Mouse (Mus musculus) c-Kit-positive CD71-negative TER-119-negative erythroid progenitor cells, embryonic 14.5 days (primary cell): Measurements from ENCODE around the gene Ubash3a.
"Not testable (repeated sequence)": the region's sequence is repeated elsewhere in the genome, so short reads cannot be mapped to it uniquely, and the experiment has no call there.

Experiments used
- DNase-seq: peaks from one replicate; pipeline ENCODE4 v3.0.0-alpha.2; 2013; ENCODE audit warnings: low read depth

Ubash3a gene

DNA sequence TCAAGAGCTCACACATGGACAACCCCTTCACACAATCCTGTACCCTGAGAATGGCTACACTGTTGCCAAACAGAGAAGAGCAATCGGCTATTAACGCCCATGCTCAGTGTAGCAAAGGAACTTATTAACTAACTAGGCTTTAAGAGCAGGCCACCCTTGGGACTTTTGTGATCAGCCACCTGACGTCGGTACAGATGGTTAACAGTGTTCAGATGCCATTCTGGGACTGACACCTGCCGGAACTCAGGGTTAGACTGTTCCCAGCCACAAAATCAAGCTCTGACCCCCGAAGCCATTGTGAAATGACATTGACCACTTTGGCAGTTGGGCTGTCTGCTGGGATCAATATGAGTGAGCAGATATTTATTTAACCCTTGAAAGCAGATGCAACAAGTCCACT, 53.7 kb downstream of the Ubash3a start:
- DNase-seq, result no peak

DNA sequence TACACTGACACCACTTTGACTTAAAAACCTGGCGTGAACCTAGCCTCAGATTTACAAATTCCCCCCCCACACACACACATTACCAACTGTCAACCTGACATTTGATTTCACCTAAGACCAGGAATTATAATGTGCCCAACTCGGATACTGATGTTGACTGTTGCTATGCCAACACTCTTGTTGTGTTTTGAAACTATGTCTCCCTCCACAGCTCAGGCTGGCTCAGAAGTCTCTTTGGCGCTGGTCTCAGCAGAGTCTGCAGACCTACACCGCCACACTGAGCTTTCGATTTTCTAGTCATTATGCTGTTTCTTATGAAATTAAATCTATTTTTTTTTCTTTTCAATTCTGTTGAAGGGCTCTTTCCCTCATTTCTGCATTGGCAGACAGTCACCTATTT, 55.0 kb downstream of the Ubash3a start:
- no peak for DNase-seq

GRCm38 (mm10) chr17:31263770-31264169, 56.1 kb downstream of the Ubash3a start:
- no peak for DNase-seq

- no peak for DNase-seq
Measured at GRCm38 (mm10) chr17:31264372-31264771, 56.7 kb downstream of the Ubash3a start.

GRCm38 (mm10) chr17:31265171-31265572, 57.5 kb downstream of the Ubash3a start:
- DNase-seq, result no peak

DNA sequence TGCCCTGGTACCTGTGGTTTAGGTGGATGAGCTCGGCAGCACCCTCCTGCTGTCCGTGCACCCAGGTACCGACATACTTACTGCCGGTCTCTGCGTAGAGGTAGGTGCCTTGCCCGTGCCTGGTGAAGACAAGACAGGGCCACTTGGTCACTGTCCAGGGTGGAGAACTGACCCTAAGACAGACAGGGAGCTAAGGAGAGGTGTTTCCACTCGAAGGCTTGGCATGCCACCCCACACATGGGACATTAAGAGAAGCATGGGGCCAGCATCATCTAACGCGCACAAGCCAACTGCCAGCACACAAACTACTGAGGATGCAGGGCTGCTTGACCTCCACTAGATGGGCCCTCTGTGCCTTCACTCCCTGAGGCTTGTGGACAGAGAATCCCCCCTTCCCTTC, 58.2 kb downstream of the Ubash3a start:
- no peak for DNase-seq

DNA sequence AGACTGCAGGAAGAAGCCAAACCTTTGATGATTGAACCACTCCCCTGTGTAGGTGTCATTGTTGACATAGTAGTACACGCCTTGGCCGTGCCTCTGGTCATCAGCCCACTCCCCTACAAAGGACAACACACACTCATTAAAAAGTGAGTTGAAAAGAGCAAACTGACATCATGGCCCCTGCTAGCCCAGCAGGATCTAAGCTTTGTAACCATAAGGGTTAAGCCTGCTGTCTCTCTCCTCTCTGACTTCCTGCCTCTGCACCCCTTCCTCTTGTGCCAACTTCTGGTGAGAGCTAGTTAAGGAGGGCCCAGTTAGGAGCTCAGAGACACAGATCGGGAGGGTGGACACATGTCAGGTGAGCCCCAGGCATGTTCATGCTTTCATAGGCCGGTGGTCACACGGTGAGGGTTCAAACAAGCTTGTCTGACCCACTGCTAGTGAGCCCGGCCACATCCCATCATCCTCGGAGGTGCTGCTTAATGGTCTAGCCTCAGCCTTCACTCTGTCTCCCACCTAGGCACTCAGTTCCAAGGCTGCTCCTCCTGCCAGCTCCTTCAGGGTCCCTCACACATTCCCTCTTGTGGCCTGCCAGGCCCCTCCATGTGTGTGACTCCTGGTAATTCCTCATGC, 58.8 kb downstream of the Ubash3a start:
- DNase-seq, result no peak

- no peak for DNase-seq
Measured at GRCm38 (mm10) chr17:31267138-31267537, 59.5 kb downstream of the Ubash3a start.

DNA sequence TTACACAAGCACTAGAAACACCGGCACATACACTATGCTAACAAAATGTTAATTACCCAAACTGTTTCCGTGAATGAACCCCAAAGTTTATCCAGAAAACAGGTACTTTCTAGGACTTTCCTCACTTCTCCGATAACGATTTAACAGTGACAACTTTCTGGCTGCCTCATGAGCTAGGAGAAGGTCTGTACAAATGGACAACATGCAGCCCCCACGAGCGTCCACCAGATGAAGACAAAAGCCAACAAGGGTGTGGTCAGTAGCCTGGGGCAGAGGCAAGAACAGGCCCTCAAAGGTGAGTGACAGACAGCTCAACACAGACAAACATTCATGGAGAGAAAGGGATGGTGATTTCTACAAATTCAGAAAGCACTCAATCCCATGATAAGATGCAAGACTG, 59.9 kb downstream of the Ubash3a start:
- no peak for DNase-seq

DNA sequence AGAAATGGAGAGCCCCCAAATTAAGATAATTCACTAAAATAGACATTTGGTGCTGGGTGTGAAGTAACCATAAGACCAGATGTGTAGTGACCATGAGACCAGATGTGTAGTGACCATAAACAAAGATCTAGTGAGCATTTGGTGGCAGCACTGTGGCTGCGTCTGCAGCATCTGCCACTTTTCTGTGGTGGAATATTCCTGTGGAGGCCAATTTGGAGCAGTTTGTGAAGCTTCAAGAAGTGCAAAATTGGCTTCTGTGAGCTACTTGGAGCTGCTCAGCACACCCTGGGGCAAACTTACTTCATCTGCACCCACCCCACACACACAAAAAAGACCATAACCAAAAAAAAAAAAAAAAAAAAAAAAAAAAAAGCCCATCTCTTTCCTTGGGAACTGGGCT, 60.3 kb downstream of the Ubash3a start:
- no peak for DNase-seq

GRCm38 (mm10) chr17:31269761-31270160, 62.1 kb downstream of the Ubash3a start:
- DNase-seq, result no peak

GRCm38 (mm10) chr17:31270246-31270645, 62.6 kb downstream of the Ubash3a start:
- DNase-seq, result no peak

DNA sequence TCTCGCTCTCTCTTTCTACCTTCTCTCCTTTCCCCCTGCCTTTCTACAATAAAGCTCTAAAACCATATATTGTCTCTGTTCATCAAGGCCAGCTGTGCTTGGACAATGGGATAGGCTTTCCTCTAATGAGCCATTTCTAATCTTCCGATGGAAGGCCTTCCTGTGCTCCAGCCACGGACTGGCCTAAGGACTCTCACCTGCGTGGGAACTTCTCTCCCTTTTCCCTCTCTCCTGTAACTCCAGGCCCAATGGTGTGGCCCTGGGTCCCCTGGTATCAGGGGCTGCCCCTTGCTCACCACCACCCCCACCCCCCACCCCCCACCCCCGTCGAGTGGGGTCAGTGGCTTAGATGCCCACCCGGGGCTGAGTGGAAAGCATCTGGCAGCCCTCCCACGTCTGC, 63.1 kb downstream of the Ubash3a start:
- not testable (repeated sequence) for DNase-seq

DNA sequence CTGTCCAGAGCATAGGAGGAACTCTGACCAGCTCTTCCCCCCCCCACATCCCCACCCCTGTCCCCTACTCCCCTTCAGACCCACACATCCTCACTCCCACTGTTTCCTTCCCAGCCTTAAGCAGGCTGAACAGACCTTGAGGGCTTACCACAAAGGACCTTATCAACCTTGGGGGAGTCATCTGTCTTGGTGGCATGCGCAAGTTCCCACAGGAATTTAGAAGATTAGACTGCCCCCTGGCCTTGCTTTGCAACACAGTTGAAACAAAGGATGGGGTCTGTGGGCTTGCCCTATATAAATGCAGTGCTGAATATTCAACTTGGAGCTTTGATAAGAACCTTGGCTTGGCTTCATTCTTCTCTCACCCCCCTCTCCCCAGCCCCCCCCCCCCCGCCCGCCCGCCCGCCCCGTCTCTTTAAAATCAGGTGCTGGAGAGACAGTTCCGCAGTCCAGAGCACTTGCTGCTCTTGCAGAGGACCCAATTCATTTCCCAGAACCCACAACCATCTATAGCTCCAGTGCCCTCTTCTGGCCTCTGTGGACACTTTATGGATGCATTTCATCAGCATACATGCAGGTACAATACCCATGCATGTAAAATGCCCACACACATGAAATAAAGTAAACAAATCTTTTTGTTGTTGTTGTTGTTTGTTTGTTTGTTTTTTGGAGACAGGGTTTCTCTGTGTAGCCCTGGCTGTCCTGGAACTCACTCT, 63.6 kb downstream of the Ubash3a start:
- DNase-seq, result no peak

DNA sequence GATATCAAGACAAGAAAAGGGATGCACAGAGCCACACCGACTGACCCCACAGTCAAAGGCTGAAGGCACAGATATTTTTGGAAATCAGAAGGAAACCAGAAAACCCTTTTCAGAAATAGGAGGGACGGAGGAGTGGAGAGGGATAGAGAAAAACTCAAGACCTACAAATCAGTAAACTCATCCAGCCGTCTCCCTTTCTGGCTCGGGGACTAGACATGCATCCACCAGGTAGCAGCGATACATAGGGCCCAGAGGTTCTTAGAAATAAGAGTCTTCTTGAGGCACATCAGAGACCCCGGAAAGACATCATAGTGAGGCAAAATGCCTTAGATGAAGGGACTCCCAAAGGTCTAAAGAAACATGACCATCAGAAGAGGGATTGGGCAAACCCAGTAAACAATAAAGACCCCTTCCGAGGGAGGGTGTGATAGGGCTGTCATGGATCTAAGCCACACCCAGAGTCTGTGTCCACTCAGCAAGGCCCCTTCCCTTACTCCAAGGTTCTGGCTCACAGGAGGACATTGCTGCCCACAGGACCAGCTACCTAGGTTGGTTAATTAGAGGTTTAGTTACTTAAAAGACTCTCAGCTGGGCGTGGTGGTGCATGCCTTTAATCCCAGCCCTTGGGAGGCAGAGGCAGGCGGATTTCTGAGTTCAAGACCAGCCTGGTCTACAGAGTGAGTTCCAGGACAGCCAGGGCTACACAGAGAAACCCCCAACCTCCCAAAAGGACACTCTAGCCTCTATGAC, 64.9 kb downstream of the Ubash3a start:
- DNase-seq, result no peak

GRCm38 (mm10) chr17:31273631-31274030, 66.0 kb downstream of the Ubash3a start:
- DNase-seq, result no peak

GRCm38 (mm10) chr17:31275181-31275580, 67.5 kb downstream of the Ubash3a start:
- DNase-seq, result no peak

DNA sequence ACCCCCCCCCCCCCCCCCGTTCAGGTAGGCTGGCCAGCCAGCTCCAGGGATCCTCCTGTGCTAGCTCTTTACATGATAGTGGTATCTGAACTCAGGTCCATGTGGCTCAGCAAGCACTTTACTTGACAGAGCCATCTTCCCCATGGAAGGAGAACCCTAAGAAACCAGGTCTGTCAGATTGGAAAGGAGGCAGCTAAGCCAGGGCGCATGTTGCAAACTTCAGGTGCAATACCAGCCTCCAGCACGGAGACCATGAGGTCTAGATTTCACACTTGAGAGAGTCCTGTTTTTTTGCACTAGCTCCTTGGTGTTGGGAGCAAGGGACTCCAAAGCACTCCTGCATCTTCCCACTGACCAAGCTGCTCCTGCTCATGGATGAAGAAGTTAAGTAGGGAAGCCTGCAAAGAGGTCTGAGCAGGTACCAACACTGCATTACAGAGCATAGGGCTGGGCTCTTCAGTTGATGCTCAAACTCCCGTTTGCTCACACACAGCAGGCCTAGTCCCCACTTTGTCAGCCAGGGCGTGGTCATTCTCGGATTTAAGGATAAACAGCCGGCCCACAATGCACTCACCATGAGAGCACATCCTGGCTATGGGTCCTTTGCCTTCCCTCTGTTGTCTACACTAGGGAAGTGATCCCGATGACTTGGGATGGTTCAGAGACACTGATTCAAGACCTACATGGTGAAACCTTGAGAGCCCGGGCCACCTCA, 68.7 kb downstream of the Ubash3a start:
- no peak for DNase-seq

DNA sequence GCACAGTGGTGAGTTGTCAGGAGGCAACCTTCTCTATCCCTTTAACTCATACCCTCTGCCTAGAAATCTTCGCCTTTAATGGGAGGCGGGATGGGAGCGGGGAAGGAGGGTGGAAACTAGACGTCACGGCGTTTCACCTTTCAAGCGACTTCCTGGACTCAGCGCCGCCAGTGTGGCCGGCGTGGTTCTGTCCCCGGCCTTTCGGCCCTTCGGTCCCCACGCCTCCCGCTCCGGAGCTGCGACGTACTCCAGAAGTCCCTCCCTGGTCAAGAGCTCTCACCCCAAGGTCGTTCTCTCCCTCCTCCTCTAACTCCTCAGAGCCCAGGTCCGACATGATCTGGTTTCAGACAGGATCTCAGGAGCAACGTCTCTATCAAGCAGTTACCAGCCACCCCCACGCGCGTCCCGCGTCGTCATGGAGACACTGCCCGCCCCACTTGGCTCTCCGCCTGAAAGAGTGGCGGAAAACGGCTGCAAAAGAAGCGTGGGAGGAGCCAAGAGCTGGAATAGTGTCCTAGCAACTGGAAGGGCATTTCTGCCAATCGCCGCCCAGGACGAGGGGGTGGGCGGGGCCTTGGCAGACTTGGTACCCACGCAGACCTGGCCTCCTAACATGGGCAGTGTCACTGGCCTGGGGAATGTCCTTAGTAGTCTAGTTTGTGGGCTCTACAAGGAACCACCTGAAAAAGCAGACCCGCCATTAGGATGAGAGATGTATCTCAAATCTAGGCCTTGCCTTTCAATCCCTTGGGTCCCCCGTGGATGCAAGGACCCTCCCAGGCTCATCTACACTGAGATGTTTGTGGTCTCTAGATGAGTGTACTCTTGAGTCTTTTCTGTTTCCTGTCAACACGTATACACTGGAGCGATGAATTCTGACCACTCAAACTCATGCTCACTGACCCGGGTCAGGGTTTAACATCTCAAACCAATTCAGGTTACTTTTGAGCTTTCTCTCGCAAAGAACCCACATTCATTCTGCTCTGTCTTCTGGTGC, 69.5 kb downstream of the Ubash3a start, which contains the start of gene Rsph1:
Gene Rsph1, minus strand, starts transcription at position 462 of the 997 bp plus-strand sequence.
- no peak for DNase-seq

DNA sequence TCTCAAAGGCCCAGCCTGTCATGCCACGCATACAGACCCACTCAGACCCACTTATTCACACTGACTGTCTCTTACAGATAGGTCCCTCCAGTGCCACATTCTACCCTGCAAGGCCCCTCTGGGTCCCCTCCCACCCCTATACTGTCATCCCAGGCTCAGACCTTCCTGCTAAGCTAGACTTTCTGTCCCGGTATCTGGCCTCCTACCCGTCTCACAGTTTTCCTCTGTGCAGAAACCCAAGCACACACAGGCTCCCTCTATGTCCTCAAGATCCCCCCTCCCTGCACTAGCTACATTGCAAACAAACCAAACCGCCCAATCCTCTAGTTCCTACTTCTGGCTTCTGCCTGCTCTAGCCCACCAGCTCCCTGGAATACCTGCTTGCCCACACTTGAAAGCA, 70.3 kb downstream of the Ubash3a start:
- no peak for DNase-seq

GRCm38 (mm10) chr17:31279541-31279940, 71.9 kb downstream of the Ubash3a start:
- DNase-seq, result no peak
